Mouse (Mus musculus): ENCODE results near the gene Frmpd4. TPM values are rescaled to one million over a fixed set of nuclear protein-coding genes. Genes with fewer than 3 reads are reported as not detected.

Frmpd4 gene
- polyA plus RNA-seq, 1 experiment from 2014 or later: 2.2 TPM

DNA sequence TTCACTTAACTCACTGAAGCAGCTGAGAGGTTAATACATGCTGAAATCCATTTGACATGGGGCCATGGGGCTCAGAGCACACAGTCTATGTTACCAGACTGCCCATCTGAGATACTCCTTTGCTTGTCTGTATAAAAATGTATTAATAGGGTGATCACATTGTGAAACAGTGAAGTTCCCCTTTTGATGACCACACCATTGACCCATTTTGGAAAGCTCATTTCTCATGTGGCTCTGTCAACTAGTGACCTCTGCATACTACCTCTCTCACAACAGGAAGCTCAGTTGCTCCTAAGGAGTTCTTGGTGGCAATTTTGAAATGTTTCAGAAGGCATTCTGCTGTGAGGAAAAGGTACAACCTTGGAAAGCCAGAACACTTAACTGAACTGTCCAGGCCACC, 1142.1 kb downstream of the Frmpd4 start:
- H3K9me3 ChIP-seq (ENCODE audit: control insufficient read depth, low read length): no peaks in the 10 kb centered on the region
- H3K4me1 ChIP-seq (replicated peaks; ENCODE audit: control insufficient read depth, insufficient read depth, low read length): no peaks in the 10 kb centered on the region
- 0 out of 2 replicates have a peak, but pooled peaks cover 7% of the 10 kb centered on the region for H3K27me3 ChIP-seq (ENCODE audit: control insufficient read depth, insufficient read depth, low read length)
- H3K4me3 ChIP-seq (replicated peaks; ENCODE audit: low read length): no peak overlapping the region
- ATAC-seq (ENCODE audit: low FRiP score): no peak
- no peaks in the 10 kb centered on the region for H3K36me3 ChIP-seq (replicated peaks; ENCODE audit: control insufficient read depth, insufficient read depth)
- DNase-seq (ENCODE audit: low spot score): no peak
- H3K4me2 ChIP-seq (replicated peaks): no peak overlapping the region
- no peak overlapping the region for H3K27ac ChIP-seq
- no peak overlapping the region for H3K9ac ChIP-seq

DNA sequence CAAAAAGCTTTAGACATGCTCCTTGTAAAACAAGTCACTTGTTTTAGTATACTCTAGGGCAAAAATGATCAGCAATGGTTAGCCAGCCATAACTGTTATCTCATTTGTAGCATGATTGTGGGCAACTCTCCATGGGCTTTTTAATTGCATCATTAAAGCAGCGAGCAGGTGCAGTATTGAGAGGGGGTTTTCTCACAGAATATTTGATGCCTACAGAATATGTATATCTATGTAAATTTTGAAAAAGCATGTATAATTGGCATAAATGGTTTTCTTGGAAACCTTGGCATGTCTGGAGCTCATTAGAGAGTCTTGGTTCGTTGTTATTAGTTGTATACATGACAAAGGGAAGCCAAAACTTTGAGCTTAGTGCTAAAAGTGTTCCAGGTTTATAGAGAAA, 1143.1 kb downstream of the Frmpd4 start:
- Histone ChIP-seq H3K36me3 (replicated peaks; ENCODE audit: control insufficient read depth, insufficient read depth) (no peaks in the 10 kb centered on the region), H3K4me2 (replicated peaks) (no peak overlapping the region), H3K4me3 (replicated peaks; ENCODE audit: low read length) (no peak overlapping the region), H3K9ac (no peak overlapping the region), H3K27me3 (ENCODE audit: control insufficient read depth, insufficient read depth, low read length) (peaks cover 10% of the 10 kb centered on the region; the same call in 1 of the 2 replicates), H3K4me1 (replicated peaks; ENCODE audit: control insufficient read depth, insufficient read depth, low read length) (no peaks in the 10 kb centered on the region), H3K27ac (no peak overlapping the region), H3K9me3 (ENCODE audit: control insufficient read depth, low read length) (no peaks in the 10 kb centered on the region)
- ATAC-seq (ENCODE audit: low FRiP score): no peak
- WGBS: 52% methylated on average over 2 of the region's 2 CpGs
- DNase-seq (ENCODE audit: low spot score): no peak

Other genes starting within 250 kb of the Frmpd4 start
- 19.9 and 22.3 TPM in 2 replicates for gene Msl3, start 96.7 kb upstream of the Frmpd4 start, polyA plus RNA-seq (2014; fragmentation: Nextera tagmentation; extraction: Ambion mirVana)
- 2.0 and 2.6 TPM in 2 replicates for gene Arhgap6, start 217.9 kb upstream of the Frmpd4 start, polyA plus RNA-seq (2014; fragmentation: Nextera tagmentation; extraction: Ambion mirVana)

Measured in hindbrain, embryonic 14.5 days (tissue).